Mouse (Mus musculus) liver, embryonic 13.5 days (tissue): ENCODE results near the gene Uqcr10. TPM values are rescaled to one million over a fixed set of nuclear protein-coding genes. Genes with fewer than 3 reads are reported as not detected.

ENCODE experiments used
- polyA plus RNA-seq: library from polyadenylated mRNA; unstranded; fragments of >200 nt; fragmentation: Nextera tagmentation; extraction: Ambion mirVana; gene quantifications from 2 replicates; pipeline ENCODE4 v1.2.1, GENCODE M21; 2015

The Uqcr10 gene
- polyA plus RNA-seq, 1 experiment from 2014 or later = 723 TPM

Other genes starting within 250 kb of the Uqcr10 start
- gene Mtmr3, start 109.5 kb downstream of the Uqcr10 start, polyA plus RNA-seq = 24.0 and 28.1 TPM in 2 replicates
- gene Gm11032, start 84.3 kb downstream of the Uqcr10 start, polyA plus RNA-seq = not detected in 2 replicates
- 18.9 and 23.9 TPM in 2 replicates for gene Ascc2, start 66.6 kb downstream of the Uqcr10 start, polyA plus RNA-seq
- 30.2 and 31.0 TPM in 2 replicates for gene Zmat5, start 336 bp upstream of the Uqcr10 start, polyA plus RNA-seq
- gene Cabp7, start 42.4 kb upstream of the Uqcr10 start, polyA plus RNA-seq = 0.06 TPM in 1 of 2 replicates, not detected in the other
- gene Nf2, start 145.2 kb upstream of the Uqcr10 start, polyA plus RNA-seq = 16.7 and 22.5 TPM in 2 replicates
- gene Nipsnap1, start 169.6 kb upstream of the Uqcr10 start, polyA plus RNA-seq = 74.2 and 81.4 TPM in 2 replicates
- gene Thoc5, start 191.0 kb upstream of the Uqcr10 start, polyA plus RNA-seq = 21.7 and 25.9 TPM in 2 replicates
- 0.27 and 0.34 TPM in 2 replicates for gene Nefh, start 243.7 kb upstream of the Uqcr10 start, polyA plus RNA-seq